Mouse (Mus musculus): ENCODE results near the gene Rasgrp3. TPM values are rescaled to one million over a fixed set of nuclear protein-coding genes. Genes with fewer than 3 reads are reported as not detected.
A peak's percentile ranks its signal among the peaks of the same experiment; 100 is the strongest.
"Not testable (repeated sequence)": the region's sequence is repeated elsewhere in the genome, so short reads cannot be mapped to it uniquely, and the experiment has no call there.

Rasgrp3 gene
- total RNA-seq, 2 experiments from 2014 or later, result 11.6 to 17.2 TPM

DNA sequence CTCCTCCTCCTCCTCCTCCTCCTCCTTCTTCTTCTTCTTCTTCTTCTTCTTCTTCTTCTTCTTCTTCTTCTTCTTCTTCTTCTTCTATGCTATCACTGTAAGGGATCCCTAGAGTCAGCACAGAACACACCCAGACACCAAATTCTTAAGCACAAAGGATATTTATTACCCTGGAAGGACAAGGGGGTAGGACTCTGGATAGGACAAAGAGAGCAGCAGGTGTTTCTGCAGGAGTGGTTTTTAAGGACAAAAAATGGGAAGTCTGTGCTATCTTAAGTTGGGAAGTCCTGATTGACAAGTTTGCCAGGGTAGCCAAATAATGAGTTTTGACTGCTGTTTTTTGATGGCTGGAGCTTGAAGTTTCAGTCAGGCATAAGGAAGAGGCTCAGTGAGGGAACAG, 17.9 kb downstream of the Rasgrp3 start:
- intact Hi-C loops (cut with DNase I), result no loop called here
- DNase-seq (ENCODE audit: extremely low spot score in 1 of 2, low spot score in 2 of 2), result no peak

DNA sequence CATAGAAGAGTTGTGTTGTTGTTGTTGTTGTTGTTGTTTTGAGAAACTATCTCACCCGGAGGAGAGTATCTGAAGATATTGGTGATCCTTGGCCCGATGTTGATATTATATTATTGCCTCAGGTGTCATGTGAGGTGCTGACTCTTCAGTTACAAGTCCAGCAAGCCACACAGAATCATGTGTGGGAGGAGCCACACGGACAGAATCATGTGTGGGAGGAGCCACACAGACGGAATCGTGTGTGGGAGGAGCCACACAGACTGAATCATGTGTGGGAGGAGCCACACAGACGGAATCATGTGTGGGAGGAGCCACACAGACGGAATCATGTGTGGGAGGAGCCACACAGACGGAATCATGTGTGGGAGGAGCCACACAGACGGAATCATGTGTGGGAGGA, 20.4 kb downstream of the Rasgrp3 start:
- DNase-seq (ENCODE audit: extremely low spot score in 1 of 2, low spot score in 2 of 2); intact Hi-C loops (cut with DNase I): not testable (repeated sequence)

- DNase-seq (ENCODE audit: extremely low spot score in 1 of 2, low spot score in 2 of 2), result no peak
- intact Hi-C loops (cut with DNase I), result no loop called here
These were observed 24.9 kb downstream of the Rasgrp3 start for GRCm38 (mm10) chr17:75460621-75461020.

- DNase-seq (ENCODE audit: extremely low spot score in 1 of 2, low spot score in 2 of 2), result no peak
- intact Hi-C loops (cut with DNase I), result no loop called here
These were observed 26.1 kb downstream of the Rasgrp3 start for GRCm38 (mm10) chr17:75461771-75462170.

DNA sequence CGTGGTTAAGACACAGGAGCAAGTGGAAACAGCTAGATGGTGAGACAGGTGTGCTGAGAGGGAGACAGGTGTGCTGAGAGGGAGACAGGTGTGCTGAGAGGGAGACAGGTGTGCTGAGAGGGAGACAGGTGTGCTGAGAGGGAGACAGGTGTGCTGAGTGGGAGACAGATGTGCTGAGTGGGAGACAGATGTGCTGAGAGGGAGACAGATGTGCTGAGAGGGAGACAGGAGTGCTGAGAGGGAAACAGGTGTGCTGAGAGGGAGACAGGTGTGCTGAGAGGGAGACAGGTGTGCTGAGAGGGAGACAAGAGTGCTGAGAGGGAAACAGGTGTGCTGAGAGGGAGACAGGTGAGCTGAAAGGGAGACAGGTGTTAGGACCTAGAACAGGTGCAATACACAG, 27.5 kb downstream of the Rasgrp3 start:
- DNase-seq (ENCODE audit: extremely low spot score in 1 of 2, low spot score in 2 of 2); intact Hi-C loops (cut with DNase I): not testable (repeated sequence)

DNA sequence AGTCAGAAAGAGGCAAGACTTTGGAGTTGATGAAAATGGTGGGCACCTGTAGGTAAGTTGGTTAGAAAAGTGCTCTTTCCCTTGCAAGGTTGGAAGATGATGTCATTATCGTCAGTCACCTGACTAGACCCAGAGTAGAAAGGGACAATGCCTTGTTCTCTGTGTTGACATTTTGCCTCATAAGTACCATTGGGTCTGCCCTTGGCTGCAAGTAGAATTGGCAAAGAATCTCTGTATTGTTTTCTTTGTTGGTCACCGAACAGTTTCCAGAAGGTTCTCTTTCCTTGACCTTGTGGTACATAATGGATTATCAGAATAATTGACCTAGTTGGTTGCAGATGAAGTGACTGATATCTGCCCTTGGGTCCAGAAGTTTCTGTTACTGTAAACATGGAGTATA, 27.9 kb downstream of the Rasgrp3 start:
- intact Hi-C loops (cut with DNase I), result no loop called here
- DNase-seq (ENCODE audit: extremely low spot score in 1 of 2, low spot score in 2 of 2), result no peak

- intact Hi-C loops (cut with DNase I), result no loop called here
- no peak for DNase-seq (ENCODE audit: extremely low spot score in 1 of 2, low spot score in 2 of 2)
These were observed 28.8 kb downstream of the Rasgrp3 start for GRCm38 (mm10) chr17:75464331-75464982.

DNA sequence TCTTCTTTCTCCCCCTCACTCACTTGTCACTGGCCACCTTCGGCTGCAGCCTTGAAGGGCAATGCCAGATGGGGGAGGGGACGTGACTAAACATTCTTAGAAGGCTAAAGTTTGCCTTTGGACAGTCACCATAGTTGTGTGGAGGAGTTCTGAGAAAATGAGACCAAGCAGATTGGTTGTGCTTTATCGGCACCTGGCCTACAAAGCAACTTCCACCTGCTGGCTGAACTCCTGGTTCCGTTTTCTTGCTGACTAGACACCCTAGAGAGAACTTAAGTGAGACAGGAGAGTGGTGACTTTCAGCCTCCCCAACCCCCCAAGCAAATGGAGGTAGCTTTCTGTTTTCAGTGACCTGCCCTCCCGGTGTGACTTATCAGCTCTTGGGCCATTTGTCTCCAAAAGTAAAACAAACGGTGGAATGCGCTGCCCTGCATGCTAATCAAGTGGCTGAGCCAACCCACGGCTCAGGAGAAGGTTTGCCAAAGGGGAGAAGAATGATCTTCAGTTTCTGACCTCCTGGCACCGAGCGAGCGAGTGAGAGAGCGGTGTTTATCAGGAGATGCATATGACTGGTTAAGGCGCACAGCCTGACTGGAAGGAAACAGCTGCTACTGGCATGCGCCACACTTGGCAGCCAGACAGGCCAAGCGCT, 29.4 kb downstream of the Rasgrp3 start:
- intact Hi-C loops (cut with DNase I), result no loop called here
- peak; percentile 78 to 86 for DNase-seq (ENCODE audit: extremely low spot score in 1 of 2, low spot score in 2 of 2)

DNA sequence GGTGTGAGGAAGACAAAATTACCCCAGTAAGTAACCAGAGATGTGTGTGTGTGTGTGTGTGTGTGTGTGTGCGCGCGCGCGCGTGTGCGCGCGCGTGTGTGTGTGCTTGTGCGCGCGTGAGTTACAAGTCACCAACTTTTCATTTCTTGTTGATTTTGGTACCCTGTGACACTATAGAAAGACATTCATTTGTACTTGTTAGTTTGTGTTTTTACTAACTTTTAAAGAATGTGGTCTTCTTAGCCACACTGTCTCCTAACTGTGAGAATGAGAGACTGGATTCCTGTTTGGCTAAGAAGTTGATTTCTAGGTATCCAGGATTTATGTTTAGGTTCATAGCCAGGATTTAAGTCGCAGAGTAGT, 29.9 kb downstream of the Rasgrp3 start:
- intact Hi-C loops (cut with DNase I), result no loop called here
- no peak for DNase-seq (ENCODE audit: extremely low spot score in 1 of 2, low spot score in 2 of 2)

DNA sequence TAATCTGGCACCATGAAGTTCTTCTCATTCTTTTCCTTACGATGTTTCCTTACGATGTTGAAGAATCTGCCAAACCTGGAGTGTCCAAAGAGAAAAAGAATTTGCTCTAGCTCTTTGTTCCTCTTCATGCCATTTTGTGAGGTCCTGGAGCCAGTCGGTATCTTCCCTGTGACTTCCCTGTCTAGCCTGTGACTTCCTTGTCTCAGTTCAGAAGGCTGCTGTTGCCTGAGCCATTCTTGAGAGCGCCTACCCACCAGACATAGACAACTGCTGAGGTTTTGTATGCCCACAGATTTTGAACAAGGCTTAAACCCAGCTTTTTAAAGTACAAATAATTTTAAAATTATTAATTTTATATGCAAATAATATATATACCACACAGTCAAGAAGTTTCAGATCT, 31.3 kb downstream of the Rasgrp3 start:
- no peak for DNase-seq (ENCODE audit: extremely low spot score in 1 of 2, low spot score in 2 of 2)
- intact Hi-C loops (cut with DNase I), result no loop called here

GRCm38 (mm10) chr17:75467526-75467925, 31.8 kb downstream of the Rasgrp3 start:
- no peak for DNase-seq (ENCODE audit: extremely low spot score in 1 of 2, low spot score in 2 of 2)
- intact Hi-C loops (cut with DNase I), result no loop called here

DNA sequence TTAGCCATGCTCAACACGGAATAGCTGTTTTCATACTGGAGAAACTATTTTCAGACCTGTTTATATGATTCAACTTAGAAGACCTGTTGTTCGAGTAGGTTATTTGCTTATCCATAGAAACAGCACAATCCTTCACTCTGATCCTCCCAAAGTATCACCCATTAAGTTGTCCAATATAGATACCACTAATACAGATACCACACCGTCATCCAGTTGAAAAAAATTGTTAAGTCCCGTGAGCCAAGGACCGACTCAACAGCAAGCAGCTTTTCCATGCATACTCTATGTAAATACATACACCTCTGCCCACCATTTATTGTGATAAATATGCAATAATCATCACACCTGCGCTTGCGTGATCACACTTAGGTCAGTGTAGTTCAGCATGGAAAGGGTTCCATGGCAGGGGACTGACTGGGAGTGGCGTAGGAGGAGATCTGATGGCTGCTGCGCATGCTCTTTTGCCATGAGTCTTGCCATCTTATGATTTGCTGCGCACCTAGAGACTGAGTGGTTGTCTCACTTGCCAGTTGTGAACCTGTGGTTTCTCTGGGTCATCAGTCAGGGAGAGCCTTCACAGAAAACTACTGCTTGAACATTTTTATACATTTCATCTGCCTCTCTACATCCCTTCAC, 32.9 kb downstream of the Rasgrp3 start:
- DNase-seq (ENCODE audit: extremely low spot score in 1 of 2, low spot score in 2 of 2), result no peak
- intact Hi-C loops (cut with DNase I), result no loop called here

GRCm38 (mm10) chr17:75470325-75470724, 34.6 kb downstream of the Rasgrp3 start:
- intact Hi-C loops (cut with DNase I), result no loop called here
- DNase-seq (ENCODE audit: extremely low spot score in 1 of 2, low spot score in 2 of 2), result no peak

DNA sequence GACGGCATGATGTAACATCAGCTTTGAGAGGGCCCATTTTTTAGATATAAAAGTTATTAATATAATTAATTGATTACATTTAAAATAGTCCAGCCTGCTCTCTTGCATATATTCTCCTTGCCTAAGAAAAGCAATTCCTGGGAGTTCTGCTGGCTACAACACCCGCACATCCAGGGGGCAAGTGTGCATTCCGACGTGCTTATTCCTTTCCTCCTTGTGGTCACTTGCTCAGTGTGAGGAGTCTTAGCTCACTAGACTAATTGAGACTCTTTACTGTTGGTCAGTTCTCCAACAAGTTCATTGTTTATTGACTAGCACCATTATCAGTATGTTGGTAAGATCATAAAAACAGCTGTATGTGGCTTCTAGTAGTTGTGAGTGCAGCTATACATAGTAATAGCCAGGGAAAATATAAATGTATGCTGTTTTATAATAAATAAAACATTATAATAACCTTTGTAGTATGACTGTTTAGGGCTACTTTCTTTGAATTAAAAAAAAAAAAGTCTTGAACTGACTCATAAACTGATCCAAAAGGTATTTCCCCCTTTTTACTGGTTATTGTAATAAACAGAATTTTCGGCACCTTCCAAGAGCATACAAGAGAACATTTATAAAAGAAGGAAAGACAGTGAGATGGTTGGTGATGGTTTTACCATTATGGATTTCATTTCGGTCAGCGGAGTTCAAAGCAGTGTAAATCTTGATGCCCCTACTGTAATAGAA, 35.4 kb downstream of the Rasgrp3 start:
- DNase-seq (ENCODE audit: extremely low spot score in 1 of 2, low spot score in 2 of 2), result no peak
- intact Hi-C loops (cut with DNase I), result no loop called here

- DNase-seq (ENCODE audit: extremely low spot score in 1 of 2, low spot score in 2 of 2), result no peak
- intact Hi-C loops (cut with DNase I), result no loop called here
These were observed 36.1 kb downstream of the Rasgrp3 start for GRCm38 (mm10) chr17:75471644-75472253.

GRCm38 (mm10) chr17:75472379-75472778, 36.7 kb downstream of the Rasgrp3 start:
- intact Hi-C loops (cut with DNase I), result no loop called here
- no peak for DNase-seq (ENCODE audit: extremely low spot score in 1 of 2, low spot score in 2 of 2)

- intact Hi-C loops (cut with DNase I), result no loop called here
- no peak for DNase-seq (ENCODE audit: extremely low spot score in 1 of 2, low spot score in 2 of 2)
These were observed 40.3 kb downstream of the Rasgrp3 start for GRCm38 (mm10) chr17:75475985-75476384.

- no peak for DNase-seq (ENCODE audit: extremely low spot score in 1 of 2, low spot score in 2 of 2)
- intact Hi-C loops (cut with DNase I), result no loop called here
These were observed 41.2 kb downstream of the Rasgrp3 start for GRCm38 (mm10) chr17:75476736-75477416.

DNA sequence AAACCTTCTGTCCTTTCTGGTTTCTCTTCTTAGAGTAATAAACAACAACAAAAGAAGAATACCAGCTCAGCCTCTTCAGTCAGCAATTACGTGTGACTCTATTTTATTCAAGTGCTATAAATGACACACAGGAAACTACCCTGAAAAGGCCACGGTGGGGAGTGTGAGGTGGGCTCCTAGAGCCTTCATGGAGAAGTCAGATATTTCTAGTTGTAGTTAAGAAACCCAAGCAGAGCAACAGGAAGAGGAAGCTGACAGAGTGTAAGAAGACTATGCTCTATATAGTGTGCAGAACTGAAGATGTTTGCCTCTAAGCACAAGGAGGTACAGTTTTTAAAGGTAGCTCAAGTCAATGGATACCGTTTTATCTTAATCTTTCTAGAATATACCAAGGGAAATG, 42.0 kb downstream of the Rasgrp3 start:
- intact Hi-C loops (cut with DNase I), result no loop called here
- DNase-seq (ENCODE audit: extremely low spot score in 1 of 2, low spot score in 2 of 2), result no peak

All from left cerebral cortex, postnatal 10 days (tissue).